ENCODE assay signal across 24 mouse cellular contexts in genomic region chr5:113681219-113681618, GRCm38 (mm10). TPM values are rescaled to one million over a fixed set of nuclear protein-coding genes. Genes with fewer than 3 reads are reported as not detected.
A peak's percentile ranks its signal among the peaks of the same experiment; 100 is the strongest.
DNase-seq lines count a peak whose midpoint lies in the region; ATAC-seq lines count a peak whose summit lies in the region.
"Had no signal": no experiment of that assay in that cellular context is flagged by ENCODE, and none has a peak within 500 bp of the region (broad histone marks: within the 10 kb centered on the region; RNA-seq: fewer than 3 reads in every experiment).

No protein-coding gene starts in this region.

- ATAC-seq in hindbrain, embryonic 11.5 days (ENCODE audit: low FRiP score) = no peak
- no peak for ATAC-seq in hindbrain, embryonic 12.5 days (ENCODE audit: low FRiP score)
- ATAC-seq: forebrain, embryonic 15.5 days; hindbrain, embryonic 16.5 days; intestine, embryonic 15.5 days had no signal

- no peaks in the 10 kb centered on the region for H3K27me3 ChIP-seq in hindbrain, embryonic 11.5 days (ENCODE audit: control insufficient read depth, insufficient read depth, low read length)
- no peaks in the 10 kb centered on the region for H3K27me3 ChIP-seq in hindbrain, embryonic 12.5 days
- H3K27me3 ChIP-seq: forebrain, embryonic 15.5 days; intestine, embryonic 15.5 days had no signal

- no peak overlapping the region for H3K4me2 ChIP-seq in hindbrain, embryonic 11.5 days (replicated peaks; ENCODE audit: low read depth, low read length)
- no peak overlapping the region for H3K4me2 ChIP-seq in hindbrain, embryonic 12.5 days (replicated peaks)
- H3K4me2 ChIP-seq: forebrain, embryonic 15.5 days; heart, embryonic 11.5 days; intestine, embryonic 15.5 days had no signal

- H3K4me3 ChIP-seq in hindbrain, embryonic 11.5 days (ENCODE audit: low read depth, low read length) = no peak overlapping the region
- H3K4me3 ChIP-seq in hindbrain, embryonic 12.5 days = no peak overlapping the region
- H3K4me3 ChIP-seq: forebrain, embryonic 15.5 days; heart, adult 2 months; intestine, embryonic 15.5 days had no signal

- WGBS in hindbrain, embryonic 11.5 days = 73% methylated on average over 14 of the region's 14 CpGs
- 65% methylated on average over 14 of the region's 14 CpGs for WGBS in hindbrain, embryonic 12.5 days

- no peaks in the 10 kb centered on the region for H3K4me1 ChIP-seq in hindbrain, embryonic 11.5 days (replicated peaks; ENCODE audit: control insufficient read depth, insufficient read depth, low read length)
- H3K4me1 ChIP-seq in hindbrain, embryonic 12.5 days = peaks cover 5% of the 10 kb centered on the region; the same call in 1 of the 2 replicates
- H3K4me1 ChIP-seq: forebrain, embryonic 15.5 days; intestine, embryonic 15.5 days had no signal

- no peaks in the 10 kb centered on the region for H3K36me3 ChIP-seq in hindbrain, embryonic 11.5 days (ENCODE audit: control insufficient read depth, insufficient read depth, low read length)
- no peaks in the 10 kb centered on the region for H3K36me3 ChIP-seq in hindbrain, embryonic 12.5 days
- H3K36me3 ChIP-seq: forebrain, embryonic 15.5 days; intestine, embryonic 15.5 days had no signal

- H3K9ac ChIP-seq in hindbrain, embryonic 11.5 days (ENCODE audit: low read depth, low read length) = no peak overlapping the region
- H3K9ac ChIP-seq in hindbrain, embryonic 12.5 days = no peak overlapping the region
- H3K9ac ChIP-seq: forebrain, embryonic 15.5 days; intestine, embryonic 15.5 days had no signal

- H3K9me3 ChIP-seq in hindbrain, embryonic 11.5 days (ENCODE audit: control insufficient read depth, low read length) = no peaks in the 10 kb centered on the region
- no peaks in the 10 kb centered on the region for H3K9me3 ChIP-seq in hindbrain, embryonic 12.5 days (replicated peaks)
- H3K9me3 ChIP-seq: forebrain, embryonic 15.5 days; intestine, embryonic 15.5 days had no signal

- H3K27ac ChIP-seq in hindbrain, embryonic 11.5 days (ENCODE audit: low read depth, low read length) = no peak overlapping the region
- no peak overlapping the region for H3K27ac ChIP-seq in hindbrain, embryonic 12.5 days
- H3K27ac ChIP-seq: forebrain, embryonic 15.5 days; heart, adult 2 months; intestine, embryonic 15.5 days had no signal

- DNase-seq in cerebellum, adult 11-12 months = peak; percentile 61
- no peak for DNase-seq in cerebellum, adult 11 months
- DNase-seq in cerebellum, adult 8-10 months = peak; percentile 47
- DNase-seq in cerebellum, postnatal 4 days (ENCODE audit: low spot score in 2 of 2) = no peak
- DNase-seq in hindbrain, embryonic 11.5 days (ENCODE audit: low spot score) = peak; percentile 17
- peak; percentile 53 to 59 for DNase-seq in cerebellum, postnatal 25 days
- DNase-seq in yolk sac, embryonic 10.5 days (ENCODE audit: low spot score) = no peak
- DNase-seq: adrenal gland, adult 2 months; adrenal gland, postnatal 14 days; gastrocnemius, postnatal 25 days; heart, adult 2 months; kidney, adult 11 months; kidney, adult 8-10 months had no signal

RNA-seq across cellular contexts. Expression of gene Cmklr1, which starts 31.0 kb away (rescaled TPM):
- 1.1 and 3.1 TPM in 2 replicates for polyA plus RNA-seq in hindbrain, embryonic 11.5 days (2014; fragmentation: Nextera tagmentation; extraction: Ambion mirVana)
- polyA plus RNA-seq in hindbrain, embryonic 12.5 days (2016; fragmentation: Nextera tagmentation; extraction: Ambion mirVana) = 2.0 and 2.1 TPM in 2 replicates

RNA-seq across cellular contexts. Expression of gene 1700069L16Rik, which starts 43.4 kb away (rescaled TPM):
- polyA plus RNA-seq in hindbrain, embryonic 11.5 days (2014; fragmentation: Nextera tagmentation; extraction: Ambion mirVana) = not detected in 2 replicates
- not detected in 2 replicates for polyA plus RNA-seq in hindbrain, embryonic 12.5 days (2016; fragmentation: Nextera tagmentation; extraction: Ambion mirVana)
- polyA plus RNA-seq: adrenal gland, adult 2 months; embryonic facial prominence, embryonic 11.5 days; embryonic facial prominence, embryonic 14.5 days; forebrain, embryonic 11.5 days; forebrain, embryonic 15.5 days; heart, adult 2 months; heart, embryonic 11.5 days; heart, embryonic 14.5 days; heart, postnatal 0 days; hindbrain, embryonic 16.5 days; intestine, embryonic 15.5 days; kidney, embryonic 16.5 days had no signal

RNA-seq across cellular contexts. Expression of gene Ficd, which starts 54.4 kb away (rescaled TPM):
- 3.3 and 3.8 TPM in 2 replicates for polyA plus RNA-seq in hindbrain, embryonic 11.5 days (2014; fragmentation: Nextera tagmentation; extraction: Ambion mirVana)
- 7.6 and 7.8 TPM in 2 replicates for polyA plus RNA-seq in hindbrain, embryonic 12.5 days (2016; fragmentation: Nextera tagmentation; extraction: Ambion mirVana)

Comparison
In these comparisons a context has a peak if more than half of its experiments do, and no peak if none do; other contexts are left out.
1. DNase-seq: peak in cerebellum, adult 11-12 months (single experiment), cerebellum, adult 8-10 months (single experiment), hindbrain, embryonic 11.5 days (single experiment) and cerebellum, postnatal 25 days (2 of 2); none in cerebellum, adult 11 months (single experiment), cerebellum, postnatal 4 days (0 of 2) and yolk sac, embryonic 10.5 days (single experiment).